Mouse (Mus musculus): ENCODE results near the gene Exoc3l4. TPM values are rescaled to one million over a fixed set of nuclear protein-coding genes. Genes with fewer than 3 reads are reported as not detected.

Exoc3l4 gene
- polyA plus RNA-seq, 1 experiment from 2014 or later: 10.9 TPM

DNA sequence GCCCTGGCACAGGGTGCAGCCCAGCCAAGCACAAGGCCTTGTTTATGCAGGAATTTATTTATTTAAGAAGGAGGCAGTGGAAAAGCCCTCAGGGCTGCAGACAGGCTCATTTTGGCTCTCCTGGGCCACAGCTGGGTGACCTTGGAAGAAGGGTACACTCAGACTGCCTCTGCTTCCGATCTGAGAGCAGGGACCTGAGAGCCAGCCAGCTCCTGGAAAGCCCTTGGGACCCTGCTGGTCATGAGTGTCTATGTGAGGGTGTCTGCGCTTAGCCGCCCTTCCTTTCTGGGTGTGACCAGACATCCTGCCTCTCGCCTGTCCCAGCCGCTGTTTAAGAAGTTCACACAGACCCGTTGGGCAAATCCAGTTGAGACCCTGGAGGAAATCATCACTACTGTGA, 33.5 kb downstream of the Exoc3l4 start:
- no peak for ATAC-seq (ENCODE audit: low FRiP score, low TSS enrichment)
- WGBS: 43% methylated on average over 6 of the region's 6 CpGs
- H3K4me1 ChIP-seq (ENCODE audit: control insufficient read depth, insufficient read depth, low read length): peaks cover 71% of the 10 kb centered on the region
- H3K36me3 ChIP-seq (ENCODE audit: control insufficient read depth, insufficient read depth, low read length): 0 out of 2 replicates have a peak, but pooled peaks cover 3% of the 10 kb centered on the region
- H3K27me3 ChIP-seq (ENCODE audit: control insufficient read depth, insufficient read depth, low read length): peaks cover 45% of the 10 kb centered on the region
- no peaks in the 10 kb centered on the region for H3K9me3 ChIP-seq (ENCODE audit: control insufficient read depth, low read length)
- peak overlapping the region; percentile 51; the same call in 1 of the 2 replicates for H3K27ac ChIP-seq (ENCODE audit: low read depth, low read length)
- H3K9ac ChIP-seq (ENCODE audit: low read depth, low read length): 0 out of 2 replicates have a peak overlapping the region, but pooled peaks have one; percentile 18
- no peak overlapping the region for H3K4me2 ChIP-seq (replicated peaks; ENCODE audit: low read depth, low read length)
- no peak overlapping the region for H3K4me3 ChIP-seq (ENCODE audit: low read length)

DNA sequence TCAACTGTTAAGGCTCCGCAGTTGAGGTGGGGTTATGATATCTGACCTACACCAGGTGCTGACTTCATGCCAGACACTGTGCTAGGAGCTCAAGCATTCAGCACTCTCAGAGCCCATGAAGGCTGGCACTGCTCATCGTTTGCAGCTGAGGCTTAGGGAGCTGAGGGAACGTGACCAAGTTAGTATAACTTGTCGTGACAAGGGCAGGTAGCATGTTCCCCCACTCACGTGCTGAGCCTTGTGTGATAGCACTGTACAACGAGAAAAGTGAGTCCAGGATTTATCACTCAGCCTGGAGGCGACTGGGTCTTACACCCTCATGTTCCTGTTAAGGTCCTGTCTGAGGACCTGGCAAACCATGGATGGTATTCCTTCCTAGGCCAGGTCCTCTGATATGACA, 34.7 kb downstream of the Exoc3l4 start:
- no peak overlapping the region for H3K4me2 ChIP-seq (replicated peaks; ENCODE audit: low read depth, low read length)
- H3K9me3 ChIP-seq (ENCODE audit: control insufficient read depth, low read length): no peaks in the 10 kb centered on the region
- peaks cover 33% of the 10 kb centered on the region for H3K27me3 ChIP-seq (ENCODE audit: control insufficient read depth, insufficient read depth, low read length)
- ATAC-seq (ENCODE audit: low FRiP score, low TSS enrichment): no peak
- H3K4me3 ChIP-seq (ENCODE audit: low read length): no peak overlapping the region
- H3K36me3 ChIP-seq (ENCODE audit: control insufficient read depth, insufficient read depth, low read length): 0 out of 2 replicates have a peak, but pooled peaks cover 3% of the 10 kb centered on the region
- 76% methylated on average over 7 of the region's 7 CpGs for WGBS
- peaks cover 66% of the 10 kb centered on the region for H3K4me1 ChIP-seq (ENCODE audit: control insufficient read depth, insufficient read depth, low read length)
- H3K27ac ChIP-seq (ENCODE audit: low read depth, low read length): no peak overlapping the region
- no peak overlapping the region for H3K9ac ChIP-seq (ENCODE audit: low read depth, low read length)

DNA sequence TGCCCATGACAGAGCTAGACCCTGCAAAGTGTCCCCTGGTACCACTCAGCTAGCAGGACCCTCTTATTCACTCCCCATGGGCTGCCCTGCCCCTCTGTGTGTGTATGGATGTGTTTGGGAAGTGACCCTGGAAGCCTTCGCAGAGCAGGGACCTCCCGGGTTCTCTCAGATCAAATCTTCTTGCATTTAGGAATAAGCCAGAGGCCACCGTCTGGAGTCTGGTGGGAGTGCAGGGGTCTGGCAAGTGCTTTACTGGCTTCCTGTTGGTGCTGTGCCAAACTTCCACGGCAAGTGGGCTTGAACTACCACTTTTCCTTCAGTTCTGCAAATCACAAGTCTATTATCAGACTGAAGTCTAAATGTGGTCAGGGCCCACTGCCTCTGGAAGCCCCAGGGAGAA, 37.2 kb downstream of the Exoc3l4 start:
- WGBS: 19% methylated on average over 4 of the region's 4 CpGs
- H3K27ac ChIP-seq (ENCODE audit: low read depth, low read length): no peak overlapping the region
- peaks cover 41% of the 10 kb centered on the region for H3K4me1 ChIP-seq (ENCODE audit: control insufficient read depth, insufficient read depth, low read length)
- H3K9me3 ChIP-seq (ENCODE audit: control insufficient read depth, low read length): no peaks in the 10 kb centered on the region
- peaks cover 11% of the 10 kb centered on the region for H3K27me3 ChIP-seq (ENCODE audit: control insufficient read depth, insufficient read depth, low read length)
- ATAC-seq (ENCODE audit: low FRiP score, low TSS enrichment): no peak
- 0 out of 2 replicates have a peak, but pooled peaks cover 3% of the 10 kb centered on the region for H3K36me3 ChIP-seq (ENCODE audit: control insufficient read depth, insufficient read depth, low read length)
- no peak overlapping the region for H3K9ac ChIP-seq (ENCODE audit: low read depth, low read length)
- H3K4me2 ChIP-seq (replicated peaks; ENCODE audit: low read depth, low read length): no peak overlapping the region
- no peak overlapping the region for H3K4me3 ChIP-seq (ENCODE audit: low read length)

DNA sequence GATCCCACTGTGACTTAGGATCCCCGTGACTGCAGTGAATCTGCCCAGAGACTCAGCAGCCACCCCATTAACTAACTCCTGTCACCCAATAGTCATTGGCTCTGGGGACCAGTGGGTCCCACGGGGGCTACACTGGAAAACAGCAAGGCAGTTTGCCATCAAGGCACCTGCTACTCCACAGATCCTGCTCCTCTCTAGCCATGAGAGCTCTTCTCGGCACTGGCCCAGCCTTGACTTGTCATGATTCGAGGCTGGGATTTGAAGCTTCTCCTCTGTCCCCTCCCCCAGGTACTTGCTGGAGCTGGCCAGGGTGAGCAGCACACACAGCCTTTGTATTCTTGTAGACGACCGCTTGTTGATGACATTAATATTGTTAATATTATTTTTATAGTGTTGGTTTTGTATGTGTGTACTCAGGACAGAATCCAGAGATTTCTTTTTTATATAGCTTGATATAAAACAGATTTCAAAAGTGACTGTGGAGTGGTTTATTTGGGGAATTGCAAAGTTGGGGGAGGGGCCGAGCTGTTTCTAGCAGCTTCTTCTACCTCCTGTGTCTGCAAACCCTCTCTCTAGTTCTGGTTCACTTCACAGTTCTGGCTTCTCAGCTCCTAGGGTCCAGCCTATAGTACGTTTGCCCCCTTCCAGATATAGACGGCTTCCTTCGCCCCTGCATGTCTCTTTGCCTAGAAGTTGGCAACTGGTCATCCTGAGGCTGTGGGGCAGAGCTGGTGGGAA, 37.9 kb downstream of the Exoc3l4 start:
- Histone ChIP-seq H3K36me3 (ENCODE audit: control insufficient read depth, insufficient read depth, low read length) (0 out of 2 replicates have a peak, but pooled peaks cover 3% of the 10 kb centered on the region), H3K4me3 (ENCODE audit: low read length) (no peak overlapping the region), H3K27ac (ENCODE audit: low read depth, low read length) (no peak overlapping the region), H3K27me3 (ENCODE audit: control insufficient read depth, insufficient read depth, low read length) (peaks cover 11% of the 10 kb centered on the region), H3K9me3 (ENCODE audit: control insufficient read depth, low read length) (no peaks in the 10 kb centered on the region), H3K4me1 (ENCODE audit: control insufficient read depth, insufficient read depth, low read length) (peaks cover 34% of the 10 kb centered on the region), H3K9ac (ENCODE audit: low read depth, low read length) (no peak overlapping the region), H3K4me2 (replicated peaks; ENCODE audit: low read depth, low read length) (no peak overlapping the region)
- 67% methylated on average over 10 of the region's 10 CpGs for WGBS
- no peak for ATAC-seq (ENCODE audit: low FRiP score, low TSS enrichment)

DNA sequence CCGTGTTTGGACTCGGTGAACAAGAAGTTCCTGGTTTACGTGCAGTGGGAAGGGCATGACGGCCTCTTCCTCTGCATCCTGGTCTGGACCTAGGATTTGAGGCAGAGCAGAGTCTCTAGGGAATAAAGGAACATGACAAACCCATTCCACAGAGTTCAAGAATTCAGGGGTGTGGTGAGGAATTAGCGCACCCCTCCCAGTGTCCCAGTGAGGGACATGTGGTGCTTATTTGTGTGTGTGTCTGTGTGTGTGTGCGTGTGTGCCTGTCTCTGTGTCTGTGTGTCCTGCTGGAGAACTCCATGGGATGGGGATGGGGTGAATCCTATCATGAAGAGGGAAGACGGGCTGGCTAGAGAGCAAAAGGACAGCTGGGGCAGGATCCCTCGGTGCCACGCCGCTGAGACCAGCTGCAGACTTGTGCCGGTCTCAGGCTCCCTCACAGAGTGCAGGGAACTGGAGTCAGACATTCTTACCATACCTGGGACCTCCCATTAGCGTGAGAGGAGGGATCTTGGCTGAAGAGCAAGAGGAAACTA, 38.6 kb downstream of the Exoc3l4 start:
- H3K9me3 ChIP-seq (ENCODE audit: control insufficient read depth, low read length): no peaks in the 10 kb centered on the region
- H3K36me3 ChIP-seq (ENCODE audit: control insufficient read depth, insufficient read depth, low read length): 0 out of 2 replicates have a peak, but pooled peaks cover 3% of the 10 kb centered on the region
- H3K4me1 ChIP-seq (ENCODE audit: control insufficient read depth, insufficient read depth, low read length): peaks cover 32% of the 10 kb centered on the region
- H3K4me3 ChIP-seq (ENCODE audit: low read length): no peak overlapping the region
- H3K4me2 ChIP-seq (replicated peaks; ENCODE audit: low read depth, low read length): no peak overlapping the region; the same call in 1 of the 2 replicates
- no peak for ATAC-seq (ENCODE audit: low FRiP score, low TSS enrichment)
- no peak overlapping the region for H3K27ac ChIP-seq (ENCODE audit: low read depth, low read length)
- no peak overlapping the region for H3K9ac ChIP-seq (ENCODE audit: low read depth, low read length)
- WGBS: 69% methylated on average over 12 of the region's 12 CpGs
- H3K27me3 ChIP-seq (ENCODE audit: control insufficient read depth, insufficient read depth, low read length): peaks cover 11% of the 10 kb centered on the region

DNA sequence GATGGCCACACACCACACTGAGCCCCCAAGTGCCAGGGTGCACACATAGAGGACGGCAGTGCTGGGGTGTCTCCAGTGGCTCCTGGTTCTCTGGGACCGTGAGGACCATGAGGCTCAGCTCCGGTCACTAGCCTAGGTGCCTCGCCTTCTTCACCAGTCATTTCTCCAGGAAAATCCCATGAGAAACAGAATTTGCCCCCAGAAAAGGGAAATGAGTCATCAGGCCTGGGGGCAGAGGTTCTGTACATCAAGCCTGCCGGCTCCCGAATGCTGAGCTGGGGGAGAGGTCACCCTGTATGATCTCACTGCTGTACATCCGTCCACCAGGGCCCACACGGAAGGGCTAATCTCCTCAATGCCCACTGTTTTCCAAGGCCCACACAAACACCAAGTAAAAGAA, 39.0 kb downstream of the Exoc3l4 start:
- H3K4me1 ChIP-seq (ENCODE audit: control insufficient read depth, insufficient read depth, low read length): peaks cover 32% of the 10 kb centered on the region
- no peak overlapping the region for H3K9ac ChIP-seq (ENCODE audit: low read depth, low read length)
- ATAC-seq (ENCODE audit: low FRiP score, low TSS enrichment): no peak
- 0 out of 2 replicates have a peak, but pooled peaks cover 3% of the 10 kb centered on the region for H3K36me3 ChIP-seq (ENCODE audit: control insufficient read depth, insufficient read depth, low read length)
- no peak overlapping the region for H3K4me3 ChIP-seq (ENCODE audit: low read length)
- no peak overlapping the region; the same call in 1 of the 2 replicates for H3K4me2 ChIP-seq (replicated peaks; ENCODE audit: low read depth, low read length)
- WGBS: 49% methylated on average over 8 of the region's 8 CpGs
- no peak overlapping the region for H3K27ac ChIP-seq (ENCODE audit: low read depth, low read length)
- H3K27me3 ChIP-seq (ENCODE audit: control insufficient read depth, insufficient read depth, low read length): peaks cover 11% of the 10 kb centered on the region
- no peaks in the 10 kb centered on the region for H3K9me3 ChIP-seq (ENCODE audit: control insufficient read depth, low read length)

DNA sequence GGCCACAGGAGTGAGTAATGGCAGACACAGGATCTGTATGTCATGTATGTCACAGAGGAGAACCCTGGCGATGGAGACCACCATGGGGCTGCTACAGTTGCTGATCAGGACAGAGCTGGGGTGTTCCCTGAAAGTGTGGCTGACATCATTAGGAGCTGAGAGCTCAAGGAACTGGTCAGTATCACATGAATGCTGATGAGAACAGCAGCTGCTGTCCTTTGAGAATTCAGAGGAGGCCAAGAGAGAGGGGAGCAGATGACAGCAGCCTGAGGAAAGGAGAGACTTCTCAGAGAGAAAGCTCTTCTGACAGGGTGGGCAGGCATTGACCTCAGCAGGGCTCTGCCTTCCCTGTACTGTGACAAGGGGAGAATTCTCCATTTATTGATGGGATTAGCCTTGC, 40.9 kb downstream of the Exoc3l4 start:
- WGBS: 74% methylated on average over 1 of the region's 1 CpGs
- no peak overlapping the region for H3K9ac ChIP-seq (ENCODE audit: low read depth, low read length)
- peaks cover 40% of the 10 kb centered on the region for H3K4me1 ChIP-seq (ENCODE audit: control insufficient read depth, insufficient read depth, low read length)
- H3K4me2 ChIP-seq (replicated peaks; ENCODE audit: low read depth, low read length): no peak overlapping the region
- no peaks in the 10 kb centered on the region for H3K9me3 ChIP-seq (ENCODE audit: control insufficient read depth, low read length)
- no peaks in the 10 kb centered on the region for H3K27me3 ChIP-seq (ENCODE audit: control insufficient read depth, insufficient read depth, low read length)
- H3K4me3 ChIP-seq (ENCODE audit: low read length): no peak overlapping the region
- H3K36me3 ChIP-seq (ENCODE audit: control insufficient read depth, insufficient read depth, low read length): no peaks in the 10 kb centered on the region
- ATAC-seq (ENCODE audit: low FRiP score, low TSS enrichment): no peak
- no peak overlapping the region for H3K27ac ChIP-seq (ENCODE audit: low read depth, low read length)

DNA sequence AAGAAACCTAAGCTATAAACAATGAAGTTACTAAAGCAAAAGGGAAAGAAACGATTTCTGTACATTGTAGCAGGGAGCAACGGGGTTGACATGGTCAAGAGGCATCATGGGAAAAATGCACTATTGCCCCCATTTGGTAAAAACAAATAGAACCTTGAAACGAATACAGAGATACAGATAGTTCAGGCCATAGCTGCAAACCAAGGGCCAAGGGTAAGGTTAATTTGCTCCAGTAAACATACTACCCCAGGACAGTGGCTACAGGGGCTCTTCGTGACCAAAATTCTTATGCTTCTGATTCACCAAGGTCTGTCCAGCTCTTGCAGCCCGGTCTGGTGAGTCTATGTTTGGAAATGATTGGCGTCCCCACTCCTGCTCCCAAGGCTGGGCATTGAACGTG, 46.8 kb downstream of the Exoc3l4 start:
- H3K4me2 ChIP-seq (replicated peaks; ENCODE audit: low read depth, low read length): no peak overlapping the region
- H3K4me1 ChIP-seq (ENCODE audit: control insufficient read depth, insufficient read depth, low read length): peaks cover 23% of the 10 kb centered on the region
- ATAC-seq (ENCODE audit: low FRiP score, low TSS enrichment): no peak
- no peak overlapping the region for H3K9ac ChIP-seq (ENCODE audit: low read depth, low read length)
- no peak overlapping the region for H3K27ac ChIP-seq (ENCODE audit: low read depth, low read length)
- no peak overlapping the region for H3K4me3 ChIP-seq (ENCODE audit: low read length)
- 0 out of 2 replicates have a peak, but pooled peaks cover 3% of the 10 kb centered on the region for H3K27me3 ChIP-seq (ENCODE audit: control insufficient read depth, insufficient read depth, low read length)
- H3K9me3 ChIP-seq (ENCODE audit: control insufficient read depth, low read length): no peaks in the 10 kb centered on the region
- WGBS: 84% methylated on average over 7 of the region's 7 CpGs
- no peaks in the 10 kb centered on the region for H3K36me3 ChIP-seq (ENCODE audit: control insufficient read depth, insufficient read depth, low read length)

DNA sequence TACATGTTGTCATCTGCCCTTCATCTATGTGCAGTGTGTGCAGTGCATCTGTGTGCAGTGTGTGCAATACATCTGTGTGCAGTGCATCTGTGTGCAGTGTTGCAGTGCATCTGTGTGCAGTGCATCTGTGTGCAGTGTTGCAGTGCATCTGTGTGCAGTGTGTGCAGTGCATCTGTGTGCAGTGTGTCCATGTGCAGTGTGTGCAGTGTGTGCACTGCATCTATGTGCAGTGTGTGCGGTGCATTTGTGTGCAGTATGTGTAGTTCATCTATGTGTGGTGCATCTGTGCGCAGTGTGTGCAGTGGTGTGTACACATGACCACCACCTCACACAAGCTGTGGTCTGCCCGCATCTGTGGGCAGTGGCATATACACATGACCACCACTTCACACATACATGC, 49.6 kb downstream of the Exoc3l4 start:
- no peak for ATAC-seq (ENCODE audit: low FRiP score, low TSS enrichment)
- H3K9ac ChIP-seq (ENCODE audit: low read depth, low read length): no peak overlapping the region
- 0 out of 2 replicates have a peak, but pooled peaks cover 3% of the 10 kb centered on the region for H3K27me3 ChIP-seq (ENCODE audit: control insufficient read depth, insufficient read depth, low read length)
- no peaks in the 10 kb centered on the region for H3K9me3 ChIP-seq (ENCODE audit: control insufficient read depth, low read length)
- no peak overlapping the region for H3K27ac ChIP-seq (ENCODE audit: low read depth, low read length)
- no peak overlapping the region for H3K4me2 ChIP-seq (replicated peaks; ENCODE audit: low read depth, low read length)
- 91% methylated on average over 3 of the region's 3 CpGs for WGBS
- H3K4me3 ChIP-seq (ENCODE audit: low read length): no peak overlapping the region
- H3K4me1 ChIP-seq (ENCODE audit: control insufficient read depth, insufficient read depth, low read length): peaks cover 10% of the 10 kb centered on the region
- H3K36me3 ChIP-seq (ENCODE audit: control insufficient read depth, insufficient read depth, low read length): no peaks in the 10 kb centered on the region

Data from kidney, embryonic 14.5 days (tissue).